8 mouse cellular contexts compared by ENCODE assay signal in the genomic region with DNA sequence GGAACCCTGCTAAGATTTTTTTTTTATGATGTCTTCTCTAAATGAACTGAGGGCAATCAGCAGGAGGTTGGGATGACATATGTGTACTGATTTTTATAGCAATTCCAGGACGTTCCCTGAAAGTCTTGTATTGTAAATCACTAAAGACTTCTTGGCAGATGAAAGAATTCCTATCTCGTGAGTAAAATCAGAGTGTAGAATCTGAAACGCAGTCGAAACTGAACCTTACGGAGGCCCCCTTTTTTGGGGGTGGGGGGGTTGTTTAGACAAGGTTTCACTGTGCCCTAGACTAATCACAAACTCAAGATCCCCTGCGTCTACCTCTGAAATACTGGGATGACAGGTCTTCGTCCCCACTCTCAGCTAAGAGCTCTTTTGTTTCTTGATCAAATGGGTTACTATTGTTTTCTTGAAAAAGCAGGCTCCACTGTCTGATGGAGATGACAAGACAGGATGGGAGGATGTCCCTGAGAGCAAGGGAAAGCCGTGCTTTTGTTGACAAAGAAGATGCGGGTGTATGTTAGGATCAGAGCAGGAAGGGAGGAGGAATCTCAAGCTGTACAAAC. TPM values are rescaled to one million over a fixed set of nuclear protein-coding genes. Genes with fewer than 3 reads are reported as not detected.
DNase-seq lines count a peak whose midpoint lies in the region; ATAC-seq and TF ChIP-seq lines count a peak whose summit lies in the region.

No protein-coding gene starts in this region.

- peak overlapping the region; percentile 62 for H3K4me3 ChIP-seq in lung, embryonic 14.5 days (ENCODE audit: low read depth, low read length)
- H3K4me3 ChIP-seq in hindbrain, embryonic 12.5 days = peak overlapping the region; percentile 56
- peak overlapping the region; percentile 70 for H3K4me3 ChIP-seq in midbrain, embryonic 12.5 days

- H3K4me2 ChIP-seq in lung, embryonic 14.5 days = peak overlapping the region; percentile 85
- H3K4me2 ChIP-seq in hindbrain, embryonic 12.5 days (replicated peaks) = peak overlapping the region; percentile 72
- H3K4me2 ChIP-seq in midbrain, embryonic 12.5 days (replicated peaks) = peak overlapping the region; percentile 75

- peak overlapping the region; percentile 66 for H3K9ac ChIP-seq in lung, embryonic 14.5 days
- peak overlapping the region; percentile 70 for H3K9ac ChIP-seq in hindbrain, embryonic 12.5 days
- H3K9ac ChIP-seq in midbrain, embryonic 12.5 days (replicated peaks) = peak overlapping the region; percentile 69

- H3K36me3 ChIP-seq in lung, embryonic 14.5 days (ENCODE audit: insufficient read depth) = no peaks in the 10 kb centered on the region
- no peaks in the 10 kb centered on the region for H3K36me3 ChIP-seq in hindbrain, embryonic 12.5 days
- H3K36me3 ChIP-seq in midbrain, embryonic 12.5 days = no peaks in the 10 kb centered on the region

- intact Hi-C loops in gastrocnemius, postnatal 14 days (cut with DNase I; ENCODE audit: low total_unique reads) = no loop called here

- TF ChIP-seq CTCF in lung, embryonic 14.5 days (IDR thresholded peaks at IDR 0.05; ENCODE audit: low read depth) = no peak

- H3K27me3 ChIP-seq in lung, embryonic 14.5 days (ENCODE audit: insufficient read depth, low read length) = no peaks in the 10 kb centered on the region
- no peaks in the 10 kb centered on the region for H3K27me3 ChIP-seq in hindbrain, embryonic 12.5 days
- no peaks in the 10 kb centered on the region for H3K27me3 ChIP-seq in midbrain, embryonic 12.5 days

- no peak for ATAC-seq in lung, embryonic 14.5 days (ENCODE audit: insufficient read depth)
- no peak for ATAC-seq in hindbrain, embryonic 12.5 days (ENCODE audit: low FRiP score)
- ATAC-seq in midbrain, embryonic 12.5 days (ENCODE audit: low FRiP score, low read depth) = no peak
- no peak for ATAC-seq in granulocyte monocyte progenitor cell, adult 5-6 weeks (replicated peaks; ENCODE audit: poor library complexity, severe bottlenecking)

- H3K9me3 ChIP-seq in lung, embryonic 14.5 days (ENCODE audit: low read depth, low read length) = no peaks in the 10 kb centered on the region
- H3K9me3 ChIP-seq in hindbrain, embryonic 12.5 days (replicated peaks) = no peaks in the 10 kb centered on the region
- no peaks in the 10 kb centered on the region for H3K9me3 ChIP-seq in midbrain, embryonic 12.5 days

- no peak for DNase-seq in lung, embryonic 14.5 days
- no peak for DNase-seq in lung, postnatal 14 days
- DNase-seq in cerebellum, postnatal 14 days = peak; percentile 21 to 34
- DNase-seq in embryo, embryonic 10.5 days (ENCODE audit: low spot score) = no peak
- DNase-seq in gastrocnemius, postnatal 14 days = no peak

- 13% methylated on average over 9 of the region's 9 CpGs for WGBS in lung, embryonic 14.5 days
- WGBS in hindbrain, embryonic 12.5 days = 29% methylated on average over 9 of the region's 9 CpGs
- WGBS in midbrain, embryonic 12.5 days = 29% methylated on average over 9 of the region's 9 CpGs

- peaks cover 9% of the 10 kb centered on the region; the same call in 1 of the 2 replicates for H3K4me1 ChIP-seq in lung, embryonic 14.5 days (ENCODE audit: insufficient read depth)
- peaks cover 20% of the 10 kb centered on the region for H3K4me1 ChIP-seq in hindbrain, embryonic 12.5 days
- H3K4me1 ChIP-seq in midbrain, embryonic 12.5 days = peaks cover 25% of the 10 kb centered on the region

- H3K27ac ChIP-seq in lung, embryonic 14.5 days (ENCODE audit: low read depth) = peak overlapping the region; percentile 94
- peak overlapping the region; percentile 94 for H3K27ac ChIP-seq in hindbrain, embryonic 12.5 days
- peak overlapping the region; percentile 92 for H3K27ac ChIP-seq in midbrain, embryonic 12.5 days (replicated peaks)

RNA-seq across cellular contexts. Expression of a gene that starts 0.8 kb away (rescaled TPM):
- 28.3 and 29.1 TPM in 2 replicates for polyA plus RNA-seq in lung, embryonic 14.5 days (2014; fragmentation: Nextera tagmentation; extraction: Ambion mirVana)
- polyA plus RNA-seq in hindbrain, embryonic 12.5 days (2016; fragmentation: Nextera tagmentation; extraction: Ambion mirVana) = 52.6 and 54.2 TPM in 2 replicates
- 48.0 and 50.8 TPM in 2 replicates for polyA plus RNA-seq in midbrain, embryonic 12.5 days (2016; fragmentation: Nextera tagmentation; extraction: Ambion mirVana)
- 10 to 100 TPM; 12.9 to 13.0 TPM for total RNA-seq in gastrocnemius, postnatal 14 days (2021)
- total RNA-seq in granulocyte monocyte progenitor cell, adult 5-6 weeks (2014; fragmentation: Nextera tagmentation) = 12.7 and 18.9 TPM in 2 replicates
- total RNA-seq in granulocyte monocyte progenitor cell, adult 5-6 weeks (2017) = 12.2 and 19.9 TPM in 2 replicates

RNA-seq across cellular contexts. Expression of a gene that starts 18.2 kb away (rescaled TPM):
- 386 and 393 TPM in 2 replicates for polyA plus RNA-seq in lung, embryonic 14.5 days (2014; fragmentation: Nextera tagmentation; extraction: Ambion mirVana)
- 654 and 704 TPM in 2 replicates for polyA plus RNA-seq in hindbrain, embryonic 12.5 days (2016; fragmentation: Nextera tagmentation; extraction: Ambion mirVana)
- polyA plus RNA-seq in midbrain, embryonic 12.5 days (2016; fragmentation: Nextera tagmentation; extraction: Ambion mirVana) = 623 and 674 TPM in 2 replicates
- 10 to 100 TPM; 43.2 to 59.6 TPM for total RNA-seq in gastrocnemius, postnatal 14 days (2021)
- total RNA-seq in granulocyte monocyte progenitor cell, adult 5-6 weeks (2014; fragmentation: Nextera tagmentation) = 127 and 128 TPM in 2 replicates
- 338 and 392 TPM in 2 replicates for total RNA-seq in granulocyte monocyte progenitor cell, adult 5-6 weeks (2017)

RNA-seq across cellular contexts. Expression of a gene that starts 53.9 kb away (rescaled TPM):
- polyA plus RNA-seq in lung, embryonic 14.5 days (2014; fragmentation: Nextera tagmentation; extraction: Ambion mirVana) = 159 and 165 TPM in 2 replicates
- 135 and 137 TPM in 2 replicates for polyA plus RNA-seq in hindbrain, embryonic 12.5 days (2016; fragmentation: Nextera tagmentation; extraction: Ambion mirVana)
- 149 and 154 TPM in 2 replicates for polyA plus RNA-seq in midbrain, embryonic 12.5 days (2016; fragmentation: Nextera tagmentation; extraction: Ambion mirVana)
- total RNA-seq in gastrocnemius, postnatal 14 days (2021) = 10 to 100 TPM; 28.8 to 29.4 TPM
- total RNA-seq in granulocyte monocyte progenitor cell, adult 5-6 weeks (2014; fragmentation: Nextera tagmentation) = 79.7 and 86.6 TPM in 2 replicates
- total RNA-seq in granulocyte monocyte progenitor cell, adult 5-6 weeks (2017) = 136 and 154 TPM in 2 replicates

Comparison
In these comparisons a context has a peak if more than half of its experiments do, and no peak if none do; other contexts are left out.
1. DNase-seq: peak in cerebellum, postnatal 14 days (2 of 2); none in lung, embryonic 14.5 days (single experiment), lung, postnatal 14 days (single experiment), embryo, embryonic 10.5 days (single experiment) and gastrocnemius, postnatal 14 days (single experiment).
2. Peak in every context shown above with its lines, with median percentiles within 50 percentile points of each other: H3K27ac ChIP-seq, H3K4me2 ChIP-seq, H3K4me3 ChIP-seq and H3K9ac ChIP-seq.